Mouse (Mus musculus): Measurements from ENCODE around the gene Gm11238. TPM values are rescaled to one million over a fixed set of nuclear protein-coding genes. Genes with fewer than 3 reads are reported as not detected.

Gene Gm11238
- polyA plus RNA-seq (2012; rRNA removed; ENCODE audit: low replicate concordance) = not detected in 2 replicates

DNA sequence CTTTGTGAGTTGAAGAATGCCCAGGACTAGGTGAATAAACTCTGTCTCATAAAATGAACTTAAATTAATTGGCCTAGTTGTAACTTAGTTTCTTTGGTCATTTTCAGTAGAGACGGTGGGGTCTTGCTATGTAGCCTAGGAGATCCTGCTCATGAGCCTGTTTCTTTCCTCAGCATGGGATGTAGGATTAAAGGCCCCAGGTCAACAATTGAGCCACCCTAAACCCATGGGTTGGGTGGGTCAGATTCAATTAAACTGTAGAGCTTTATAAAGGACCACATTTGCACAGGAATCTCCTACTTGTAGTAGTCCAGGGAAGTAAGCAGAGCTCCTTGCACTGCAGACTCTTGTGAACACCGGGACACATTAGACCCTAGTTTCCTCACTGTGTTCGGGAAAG, at the start of gene Gm11238:
Gm11238 (plus strand) TSS at position 301 of the 400 bp plus-strand sequence.

GRCm38 (mm10) chr4:73622684-73623083, 15.0 kb downstream of the Gm11238 start, which contains the start of gene Gm11237:
Gm11237 (plus strand) TSS chr4:73622984.

DNA sequence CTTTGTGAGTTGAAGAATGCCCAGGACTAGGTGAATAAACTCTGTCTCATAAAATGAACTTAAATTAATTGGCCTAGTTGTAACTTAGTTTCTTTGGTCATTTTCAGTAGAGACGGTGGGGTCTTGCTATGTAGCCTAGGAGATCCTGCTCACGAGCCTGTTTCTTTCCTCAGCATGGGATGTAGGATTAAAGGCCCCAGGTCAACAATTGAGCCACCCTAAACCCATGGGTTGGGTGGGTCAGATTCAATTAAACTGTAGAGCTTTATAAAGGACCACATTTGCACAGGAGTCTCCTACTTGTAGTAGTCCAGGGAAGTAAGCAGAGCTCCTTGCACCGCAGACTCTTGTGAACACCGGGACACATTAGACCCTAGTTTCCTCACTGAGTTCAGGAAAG, 30.1 kb downstream of the Gm11238 start, which contains the start of gene Gm11236:
Gm11236 (plus strand) TSS at position 301 of the 400 bp plus-strand sequence.

GRCm38 (mm10) chr4:73668054-73668453, 60.4 kb downstream of the Gm11238 start, which contains the start of gene Gm11239:
Gm11239 (plus strand) TSS chr4:73668354.

GRCm38 (mm10) chr4:73683216-73683615, 75.5 kb downstream of the Gm11238 start, which contains the start of gene Gm428:
Gm428 (plus strand) TSS chr4:73683516.

Other genes with a start within 250 kb of the Gm11238 start
- not detected in 2 replicates for gene Gm11487, start 202.8 kb upstream of the Gm11238 start, polyA plus RNA-seq (2012; rRNA removed; ENCODE audit: low replicate concordance)
- not detected in 2 replicates for gene Gm11237, start 15.1 kb downstream of the Gm11238 start, polyA plus RNA-seq (2012; rRNA removed; ENCODE audit: low replicate concordance)
- gene Gm11236, start 30.2 kb downstream of the Gm11238 start, polyA plus RNA-seq (2012; rRNA removed; ENCODE audit: low replicate concordance) = not detected in 2 replicates
- gene Gm11239, start 60.5 kb downstream of the Gm11238 start, polyA plus RNA-seq (2012; rRNA removed; ENCODE audit: low replicate concordance) = not detected in 2 replicates
- not detected in 2 replicates for gene Gm428, start 75.6 kb downstream of the Gm11238 start, polyA plus RNA-seq (2012; rRNA removed; ENCODE audit: low replicate concordance)
- 2.3 and 2.9 TPM in 2 replicates for gene Rasef, start 183.1 kb downstream of the Gm11238 start, polyA plus RNA-seq (2012; rRNA removed; ENCODE audit: low replicate concordance)

Data from mammary gland, adult 2 months (tissue).